Mouse (Mus musculus) MEL (cell line): ENCODE measurements around the gene Abca5. TPM values are rescaled to one million over a fixed set of nuclear protein-coding genes. Genes with fewer than 3 reads are reported as not detected.

Source experiments
- DNase-seq: peaks from one replicate; pipeline ENCODE4 v3.0.0; 2011; ENCODE audit warnings: low read depth, low spot score
- H3K27ac ChIP-seq: 2 replicates; pipeline ENCODE4 v1.5.1; 2012; ENCODE audit warnings: low read depth, mild to moderate bottlenecking, control low read depth, low read length, moderate library complexity; ENCODE audit not compliant: control insufficient read depth
- H3K27me3 ChIP-seq, 2 experiments: fragments of 150-350 bp in 1 of 2; sonication (generic) in 1 of 2; 2 replicates each; pipeline ENCODE4 v1.6.1; 2012; ENCODE audit warnings: low read length in 2 of 2, mild to moderate bottlenecking in 2 of 2, improper control_type of control experiment in 1 of 2, moderate library complexity in 1 of 2; ENCODE audit not compliant: insufficient read depth in 2 of 2, control insufficient read depth in 1 of 2
- H3K36me3 ChIP-seq, 2 experiments: 2 replicates each; pipeline ENCODE4 v1.6.1; 2012 to 2014; ENCODE audit warnings: low read length in 2 of 2, improper control_type of control experiment in 1 of 2, inconsistent platforms in 1 of 2, mild to moderate bottlenecking in 1 of 2; ENCODE audit not compliant: insufficient read depth in 2 of 2, control insufficient read depth in 1 of 2
- H3K4me1 ChIP-seq, 2 experiments: fragments of 150-350 bp in 1 of 2; sonication (generic) in 1 of 2; 2 replicates each; pipeline ENCODE4 v1.6.1; 2012; ENCODE audit warnings: low read length in 2 of 2, improper control_type of control experiment in 1 of 2, mild to moderate bottlenecking in 1 of 2; ENCODE audit not compliant: insufficient read depth in 2 of 2, control insufficient read depth in 1 of 2
- H3K4me3 ChIP-seq, 2 experiments: fragments of 150-350 bp in 1 of 2; sonication (generic) in 1 of 2; 2 replicates each; pipeline ENCODE4 v1.5.1; 2012; ENCODE audit warnings: low read depth in 2 of 2, low read length in 2 of 2, mild to moderate bottlenecking in 2 of 2, moderate library complexity in 2 of 2, control low read depth in 1 of 2, improper control_type of control experiment in 1 of 2; ENCODE audit not compliant: control insufficient read depth in 1 of 2, insufficient read depth in 1 of 2
- H3K79me2 ChIP-seq: 2 replicates; pipeline ENCODE4 v1.6.1; 2012; ENCODE audit warnings: mild to moderate bottlenecking, low read length, moderate library complexity; ENCODE audit not compliant: control insufficient read depth, poor library complexity, insufficient read depth
- H3K9ac ChIP-seq: 2 replicates; pipeline ENCODE4 v1.6.1; 2012; ENCODE audit warnings: low read depth, mild to moderate bottlenecking, control low read depth, low read length, moderate library complexity; ENCODE audit not compliant: control insufficient read depth, poor library complexity, severe bottlenecking
- H3K9me3 ChIP-seq: fragments of 150-350 bp; sonication (generic); replicated peaks from 2 replicates; pipeline ENCODE4 v1.6.1; 2012; ENCODE audit warnings: mild to moderate bottlenecking, low read length, improper control_type of control experiment, moderate library complexity; ENCODE audit not compliant: insufficient read depth
- BHLHE40 ChIP-seq: IDR thresholded peaks from 2 replicates; pipeline ENCODE4 v1.6.1; 2012; ENCODE audit warnings: low read depth, mild to moderate bottlenecking, inconsistent platforms, low read length, improper control_type of control experiment, borderline replicate concordance
- CHD2 ChIP-seq: IDR thresholded peaks from 2 replicates; pipeline ENCODE4 v1.6.1; 2011; ENCODE audit warnings: low read length, improper control_type of control experiment
- CTCF ChIP-seq, 3 experiments: IDR thresholded peaks in 2 of 3; conservative IDR thresholded peaks in 1 of 3; 2 replicates each; pipeline ENCODE4 v1.5.1; 2011 to 2012; ENCODE audit warnings: low read length in 3 of 3, low read depth in 2 of 3, mild to moderate bottlenecking in 2 of 3, improper control_type of control experiment in 1 of 3, inconsistent platforms in 1 of 3, mixed read lengths in 1 of 3, moderate library complexity in 1 of 3; ENCODE audit not compliant: control insufficient read depth in 1 of 3, insufficient read depth in 1 of 3, poor library complexity in 1 of 3, severe bottlenecking in 1 of 3
- ELF1 ChIP-seq: IDR thresholded peaks from 2 replicates; pipeline ENCODE4 v1.6.1; 2014; ENCODE audit warnings: low read depth, mild to moderate bottlenecking, inconsistent platforms, low read length, improper control_type of control experiment, moderate library complexity
- EP300 ChIP-seq, 2 experiments: IDR thresholded peaks; 2 replicates each; pipeline ENCODE4 v1.6.1; 2011; ENCODE audit warnings: improper control_type of control experiment in 2 of 2, low read length in 2 of 2, low read depth in 1 of 2, mild to moderate bottlenecking in 1 of 2
- GABPA ChIP-seq: IDR thresholded peaks from 2 replicates; pipeline ENCODE4 v1.6.1; 2012; ENCODE audit warnings: low read depth, mild to moderate bottlenecking, inconsistent platforms, low read length, improper control_type of control experiment, moderate library complexity
- JUND ChIP-seq: IDR thresholded peaks from 2 replicates; pipeline ENCODE4 v1.6.1; 2011; ENCODE audit warnings: low read depth, mild to moderate bottlenecking, improper control_type of control experiment, low read length
- KAT2A ChIP-seq: conservative IDR thresholded peaks from 2 replicates; pipeline ENCODE4 v1.6.1; 2012; ENCODE audit warnings: low read depth, low read length, improper control_type of control experiment, inconsistent platforms
- MAZ ChIP-seq: IDR thresholded peaks from 2 replicates; pipeline ENCODE4 v1.6.1; 2012; ENCODE audit warnings: low read depth, mild to moderate bottlenecking, inconsistent platforms, low read length, improper control_type of control experiment
- MEF2A ChIP-seq: IDR thresholded peaks from 2 replicates; pipeline ENCODE4 v1.6.1; 2014; ENCODE audit warnings: low read depth, mild to moderate bottlenecking, inconsistent platforms, low read length, improper control_type of control experiment; ENCODE audit not compliant: poor library complexity, insufficient replicate concordance, severe bottlenecking; ENCODE audit errors: extremely low read depth
- MXI1 ChIP-seq: IDR thresholded peaks from 2 replicates; pipeline ENCODE4 v1.6.1; 2011; ENCODE audit warnings: mild to moderate bottlenecking, low read depth, low read length, improper control_type of control experiment
- MYC ChIP-seq: IDR thresholded peaks from 2 replicates; pipeline ENCODE4 v1.6.1; 2011; ENCODE audit warnings: low read depth, mild to moderate bottlenecking, low read length, improper control_type of control experiment, moderate library complexity
- NRF1 ChIP-seq: IDR thresholded peaks from 2 replicates; pipeline ENCODE4 v1.6.1; 2014; ENCODE audit warnings: low read depth, mild to moderate bottlenecking, inconsistent platforms, low read length, improper control_type of control experiment, moderate library complexity; ENCODE audit not compliant: poor library complexity, insufficient read depth, severe bottlenecking
- POLR2A ChIP-seq, 2 experiments: IDR thresholded peaks; 2 replicates each; pipeline ENCODE4 v1.6.1; 2011 to 2012; ENCODE audit warnings: low read length in 2 of 2, mild to moderate bottlenecking in 2 of 2, control low read depth in 1 of 2, improper control_type of control experiment in 1 of 2, low read depth in 1 of 2, moderate library complexity in 1 of 2; ENCODE audit not compliant: control insufficient read depth in 1 of 2, insufficient read depth in 1 of 2, poor library complexity in 1 of 2
- POLR2AphosphoS2 ChIP-seq: IDR thresholded peaks from 2 replicates; pipeline ENCODE4 v1.6.1; 2011; ENCODE audit warnings: low read length, improper control_type of control experiment
- POLR2AphosphoS5 ChIP-seq: IDR thresholded peaks from 2 replicates; pipeline ENCODE4 v1.6.1; 2012; ENCODE audit warnings: low read depth, borderline replicate concordance, mild to moderate bottlenecking, inconsistent platforms, low read length, moderate library complexity, mixed read lengths
- RAD21 ChIP-seq: IDR thresholded peaks from 2 replicates; pipeline ENCODE4 v1.6.1; 2011; ENCODE audit warnings: mild to moderate bottlenecking, low read depth, low read length, improper control_type of control experiment
- SMC3 ChIP-seq: IDR thresholded peaks from 2 replicates; pipeline ENCODE4 v1.6.1; 2011; ENCODE audit warnings: low read depth, low read length, improper control_type of control experiment
- TCF12 ChIP-seq: IDR thresholded peaks from 2 replicates; pipeline ENCODE4 v1.6.1; 2014; ENCODE audit warnings: low read depth, mild to moderate bottlenecking, inconsistent platforms, low read length, improper control_type of control experiment, moderate library complexity
- USF1 ChIP-seq: IDR thresholded peaks from 2 replicates; pipeline ENCODE4 v1.6.1; 2014; ENCODE audit warnings: low read depth, mild to moderate bottlenecking, inconsistent platforms, low read length, improper control_type of control experiment, moderate library complexity
- ZC3H11A ChIP-seq: IDR thresholded peaks from 2 replicates; pipeline ENCODE4 v1.6.1; 2012; ENCODE audit warnings: low read depth, mild to moderate bottlenecking, inconsistent platforms, low read length, improper control_type of control experiment
- ZKSCAN1 ChIP-seq: IDR thresholded peaks from 2 replicates; pipeline ENCODE4 v1.6.1; 2012; ENCODE audit warnings: low read depth, mild to moderate bottlenecking, inconsistent platforms, low read length, improper control_type of control experiment, moderate library complexity
- ZMIZ1 ChIP-seq: IDR thresholded peaks from 2 replicates; pipeline ENCODE4 v1.6.1; 2012; ENCODE audit warnings: low read depth, mild to moderate bottlenecking, inconsistent platforms, low read length, improper control_type of control experiment, moderate library complexity
- ZNF384 ChIP-seq: IDR thresholded peaks from 2 replicates; pipeline ENCODE4 v1.6.1; 2012; ENCODE audit warnings: low read depth, mild to moderate bottlenecking, inconsistent platforms, low read length, improper control_type of control experiment
- polyA plus RNA-seq, 2 experiments: library from polyadenylated mRNA; stranded (reverse) in 1 of 2; unstranded in 1 of 2; fragments of >175 nt in 1 of 2; fragments of >200 nt in 1 of 2; gene quantifications; 2 replicates each; pipeline versions ENCODE4 v1.2.1 to v1.2.4; 2012; ENCODE audit warnings: low replicate concordance in 2 of 2, low read depth in 1 of 2; ENCODE audit not compliant: insufficient read length in 2 of 2, insufficient read depth in 1 of 2, missing spikeins in 1 of 2
- total RNA-seq: library from RNA; depleted of rRNA; stranded (reverse); fragments of 300-350 nt; gene quantifications from 2 replicates; pipeline ENCODE4 v1.2.3, GENCODE M21; 2012

The Abca5 gene
- total and polyA plus RNA-seq, 3 experiments: 0.35 to 0.78 TPM; not detected in 1

GRCm38 (mm10) chr11:110244730-110245129, 92.8 kb downstream of the Abca5 start:
- Histone ChIP-seq H3K27me3 (no peaks in the 10 kb centered on the region), H3K9ac (no peak overlapping the region), H3K79me2 (no peaks in the 10 kb centered on the region), H3K36me3 (no peaks in the 10 kb centered on the region), H3K27ac (no peak overlapping the region), H3K4me3 (no peak overlapping the region), H3K4me1 (no peaks in the 10 kb centered on the region), H3K9me3 (no peaks in the 10 kb centered on the region)
- TF ChIP-seq CHD2 (no peak), ZC3H11A (no peak), MYC (no peak), MEF2A (no peak), ZMIZ1 (no peak), JUND (no peak), POLR2AphosphoS2 (no peak), SMC3 (no peak), ZNF384 (no peak), POLR2AphosphoS5 (no peak), ELF1 (no peak), TCF12 (no peak), ZKSCAN1 (no peak), KAT2A (no peak), USF1 (no peak)
- no peak for DNase-seq

GRCm38 (mm10) chr11:110237466-110237865, 100.0 kb downstream of the Abca5 start:
- Histone ChIP-seq H3K4me1 (no peaks in the 10 kb centered on the region), H3K79me2 (no peaks in the 10 kb centered on the region), H3K9me3 (no peaks in the 10 kb centered on the region), H3K27ac (no peak overlapping the region), H3K36me3 (no peaks in the 10 kb centered on the region), H3K27me3 (no peaks in the 10 kb centered on the region), H3K4me3 (no peak overlapping the region), H3K9ac (no peak overlapping the region)
- no peak for DNase-seq
- TF ChIP-seq GABPA (no peak), CTCF (IDR thresholded peaks at IDR 0.05 in 2 of 3, conservative IDR thresholded peaks at IDR 0.05 in 1 of 3; ENCODE audit: control insufficient read depth in 1 of 3, insufficient read depth in 1 of 3, low read depth in 2 of 3, low read length in 3 of 3, poor library complexity in 1 of 3, severe bottlenecking in 1 of 3) (no peak), MXI1 (no peak), USF1 (no peak), JUND (no peak), ZC3H11A (no peak), ZNF384 (no peak), EP300 (IDR thresholded peaks at IDR 0.05; ENCODE audit: low read depth in 1 of 2, low read length in 2 of 2) (no peak), BHLHE40 (no peak), NRF1 (no peak), MAZ (no peak), MEF2A (no peak), POLR2A (IDR thresholded peaks at IDR 0.05; ENCODE audit: control insufficient read depth in 1 of 2, insufficient read depth in 1 of 2, low read depth in 1 of 2, low read length in 2 of 2, poor library complexity in 1 of 2) (no peak), TCF12 (no peak), ZMIZ1 (no peak), RAD21 (no peak)
